Mouse (Mus musculus) c-Kit-positive CD71-negative TER-119-negative erythroid progenitor cells, embryonic 14.5 days (primary cell): ENCODE data around the gene Col19a1.

Source experiments
- DNase-seq: peaks from one replicate; pipeline ENCODE4 v3.0.0-alpha.2; 2013; ENCODE audit warnings: low read depth

Gene Col19a1

GRCm38 (mm10) chr1:24229552-24229951, 357.7 kb downstream of the Col19a1 start:
- DNase-seq: no peak

GRCm38 (mm10) chr1:24226941-24227711, 360.1 kb downstream of the Col19a1 start:
- DNase-seq: no peak

GRCm38 (mm10) chr1:24225825-24226526, 361.3 kb downstream of the Col19a1 start:
- DNase-seq: no peak

- DNase-seq: no peak
Measured at GRCm38 (mm10) chr1:24222981-24223612, 364.2 kb downstream of the Col19a1 start.

GRCm38 (mm10) chr1:24222231-24222630, 365.0 kb downstream of the Col19a1 start:
- no peak for DNase-seq

GRCm38 (mm10) chr1:24219041-24219440, 368.2 kb downstream of the Col19a1 start:
- no peak for DNase-seq
